Comparison of ENCODE assay signal across 8 mouse cellular contexts in genomic region chr16:94631984-94632383, GRCm38 (mm10).
DNase-seq lines count a peak whose midpoint lies in the region; ATAC-seq and TF ChIP-seq lines count a peak whose summit lies in the region.

No protein-coding gene starts in this region.

- TF ChIP-seq POLR2A in limb, embryonic 14.5 days (IDR thresholded peaks at IDR 0.05; ENCODE audit: borderline replicate concordance, extremely low read depth, insufficient read depth, insufficient read length) = no peak

- DNase-seq in left cerebral cortex, adult 9 months (ENCODE audit: low spot score in 2 of 2) = peak; percentile 37 to 39
- DNase-seq in left cerebral cortex, postnatal 4 days = no peak
- DNase-seq in cerebellum, adult 18-20 months = peak; percentile 47 to 61
- DNase-seq in limb, embryonic 14.5 days (ENCODE audit: low spot score) = peak; percentile 81
- peak; percentile 66 for DNase-seq in naive thymus-derived CD4-positive, alpha-beta T cell, adult 2 months (ENCODE audit: low read depth)
- DNase-seq in spleen, postnatal 4 days (ENCODE audit: low spot score in 2 of 2) = no peak

- H3K4me3 ChIP-seq in forebrain, embryonic 16.5 days (replicated peaks; ENCODE audit: low read length) = no peak overlapping the region
- H3K4me3 ChIP-seq in intestine, embryonic 16.5 days (ENCODE audit: low read length) = no peak overlapping the region
- H3K4me3 ChIP-seq in limb, embryonic 14.5 days (replicated peaks; ENCODE audit: low read length) = no peak overlapping the region

- H3K4me2 ChIP-seq in forebrain, embryonic 16.5 days (ENCODE audit: low read length) = peak overlapping the region; percentile 33
- peak overlapping the region; percentile 20; the same call in 1 of the 2 replicates for H3K4me2 ChIP-seq in intestine, embryonic 16.5 days (ENCODE audit: low read depth, low read length)
- H3K4me2 ChIP-seq in limb, embryonic 14.5 days (replicated peaks; ENCODE audit: low read depth, low read length, severe bottlenecking) = no peak overlapping the region

- peaks cover 14% of the 10 kb centered on the region for H3K4me1 ChIP-seq in forebrain, embryonic 16.5 days (replicated peaks; ENCODE audit: control insufficient read depth, insufficient read depth, low read length)
- H3K4me1 ChIP-seq in intestine, embryonic 16.5 days (ENCODE audit: control insufficient read depth, insufficient read depth, low read length) = peaks cover 40% of the 10 kb centered on the region
- peaks cover 8% of the 10 kb centered on the region for H3K4me1 ChIP-seq in limb, embryonic 14.5 days (ENCODE audit: control insufficient read depth, insufficient read depth, low read length)

- intact Hi-C loops in left cerebral cortex, postnatal 4 days (cut with DNase I) = no loop called here

- peak overlapping the region; percentile 75 for H3K27ac ChIP-seq in forebrain, embryonic 16.5 days (ENCODE audit: low read length)
- H3K27ac ChIP-seq in intestine, embryonic 16.5 days (ENCODE audit: low read length) = peak overlapping the region; percentile 54
- H3K27ac ChIP-seq in limb, embryonic 14.5 days (replicated peaks; ENCODE audit: low read depth, low read length) = no peak overlapping the region

- H3K9ac ChIP-seq in forebrain, embryonic 16.5 days (replicated peaks; ENCODE audit: low read depth, low read length) = no peak overlapping the region
- no peak overlapping the region for H3K9ac ChIP-seq in intestine, embryonic 16.5 days (ENCODE audit: low read depth, low read length)
- no peak overlapping the region for H3K9ac ChIP-seq in limb, embryonic 14.5 days (ENCODE audit: low read depth, low read length, severe bottlenecking)

- ATAC-seq in forebrain, embryonic 16.5 days = peak; percentile 98
- peak; percentile 80 for ATAC-seq in intestine, embryonic 16.5 days
- ATAC-seq in limb, embryonic 14.5 days (ENCODE audit: low FRiP score, low read depth) = peak; percentile 90

- H3K27me3 ChIP-seq in forebrain, embryonic 16.5 days (replicated peaks; ENCODE audit: control insufficient read depth, insufficient read depth, low read length) = no peaks in the 10 kb centered on the region
- H3K27me3 ChIP-seq in intestine, embryonic 16.5 days (replicated peaks; ENCODE audit: control insufficient read depth, insufficient read depth, low read length) = no peaks in the 10 kb centered on the region
- H3K27me3 ChIP-seq in limb, embryonic 14.5 days (ENCODE audit: control insufficient read depth, insufficient read depth, low read length) = no peaks in the 10 kb centered on the region

- no peaks in the 10 kb centered on the region for H3K9me3 ChIP-seq in forebrain, embryonic 16.5 days (ENCODE audit: control insufficient read depth, low read length)
- no peaks in the 10 kb centered on the region for H3K9me3 ChIP-seq in intestine, embryonic 16.5 days (ENCODE audit: control insufficient read depth, low read length)
- H3K9me3 ChIP-seq in limb, embryonic 14.5 days (ENCODE audit: control insufficient read depth, low read length) = no peaks in the 10 kb centered on the region

- no peaks in the 10 kb centered on the region for H3K36me3 ChIP-seq in forebrain, embryonic 16.5 days (ENCODE audit: control insufficient read depth, insufficient read depth)
- no peaks in the 10 kb centered on the region for H3K36me3 ChIP-seq in intestine, embryonic 16.5 days (ENCODE audit: control insufficient read depth, insufficient read depth, low read length)
- no peaks in the 10 kb centered on the region for H3K36me3 ChIP-seq in limb, embryonic 14.5 days (ENCODE audit: control insufficient read depth, insufficient read depth, low read length)

- 1% methylated on average over 5 of the region's 5 CpGs for WGBS in forebrain, embryonic 16.5 days
- 15% methylated on average over 5 of the region's 5 CpGs for WGBS in intestine, embryonic 16.5 days
- 12% methylated on average over 5 of the region's 5 CpGs for WGBS in limb, embryonic 14.5 days

Comparison
In these comparisons a context has a peak if more than half of its experiments do, and no peak if none do; other contexts are left out.
1. DNase-seq: peak in left cerebral cortex, adult 9 months (2 of 2), cerebellum, adult 18-20 months (2 of 2), limb, embryonic 14.5 days (single experiment) and naive thymus-derived CD4-positive, alpha-beta T cell, adult 2 months (single experiment); none in left cerebral cortex, postnatal 4 days (single experiment) and spleen, postnatal 4 days (0 of 2).
2. Peak in every context shown above with its lines, with median percentiles within 50 percentile points of each other: ATAC-seq.